Mouse (Mus musculus) lung, embryonic 14.5 days (tissue): ENCODE data around the gene Pdik1l. TPM values are rescaled to one million over a fixed set of nuclear protein-coding genes. Genes with fewer than 3 reads are reported as not detected.
A peak's percentile ranks its signal among the peaks of the same experiment; 100 is the strongest.

Experiments used
- ATAC-seq: fragments of 200-750 bp; cut with Nextera tagmentation; 2 replicates; pipeline ENCODE4 v1.8.0; 2017; ENCODE audit warnings: mild to moderate bottlenecking, moderate TSS enrichment, moderate library complexity; ENCODE audit not compliant: insufficient read depth
- DNase-seq: peaks from one replicate; pipeline ENCODE4 v3.0.0-alpha.2; 2015
- H3K27ac ChIP-seq: fragments of 300-500 bp; sonication (generic); 2 replicates; pipeline ENCODE4 v1.5.1; 2014; ENCODE audit warnings: low read depth, mild to moderate bottlenecking, moderate library complexity
- H3K27me3 ChIP-seq: fragments of 300-500 bp; sonication (generic); 2 replicates; pipeline ENCODE4 v1.6.1; 2014; ENCODE audit warnings: low read length, control low read depth; ENCODE audit not compliant: insufficient read depth
- H3K36me3 ChIP-seq: fragments of 300-500 bp; sonication (generic); 2 replicates; pipeline ENCODE4 v1.6.1; 2014; ENCODE audit warnings: control low read depth; ENCODE audit not compliant: insufficient read depth
- H3K4me1 ChIP-seq: fragments of 300-500 bp; sonication (generic); 2 replicates; pipeline ENCODE4 v1.6.1; 2014; ENCODE audit warnings: antibody characterized with exemption, control low read depth; ENCODE audit not compliant: insufficient read depth
- H3K4me2 ChIP-seq: fragments of 300-500 bp; sonication (generic); 2 replicates; pipeline ENCODE4 v1.6.1; 2014; ENCODE audit warnings: mild to moderate bottlenecking
- H3K4me3 ChIP-seq: fragments of 300-500 bp; sonication (generic); 2 replicates; pipeline ENCODE4 v1.5.1; 2014; ENCODE audit warnings: low read depth, low read length
- H3K9ac ChIP-seq: fragments of 300-500 bp; sonication (generic); 2 replicates; pipeline ENCODE4 v1.6.1; 2014
- H3K9me3 ChIP-seq: fragments of 300-500 bp; sonication (generic); 2 replicates; pipeline ENCODE4 v1.6.1; 2016; ENCODE audit warnings: low read depth, low read length, control low read depth
- CTCF ChIP-seq: IDR thresholded peaks from 2 replicates; pipeline ENCODE4 v1.5.1; 2016; ENCODE audit warnings: antibody characterized with exemption, low read depth
- WGBS: fragments of 180-500 bp; shearing (Covaris S2); extraction: QIAGEN DNeasy Blood & Tissue Kit; methylation state at CpG from one replicate; pipeline ENCODE4 v1.1.7; 2014; 5-methylcytosine and 5-hydroxymethylcytosine counted together
- polyA plus RNA-seq: library from polyadenylated mRNA; unstranded; fragments of >200 nt; fragmentation: Nextera tagmentation; extraction: Ambion mirVana; gene quantifications from 2 replicates; pipeline ENCODE4 v1.2.1, GENCODE M21; 2014

Pdik1l gene
- polyA plus RNA-seq, 1 experiment from 2014 or later, result 21.4 TPM

- Histone ChIP-seq H3K27me3 (peaks cover 63% of the 10 kb centered on the region), H3K4me1 (peaks cover 7% of the 10 kb centered on the region)
- DNase-seq, result peak; percentile 52
These were observed 37.4 kb downstream of the Pdik1l start for GRCm38 (mm10) chr4:134250116-134250929.

GRCm38 (mm10) chr4:134249651-134250050, 38.0 kb downstream of the Pdik1l start:
- H3K27me3 ChIP-seq, result peaks cover 63% of the 10 kb centered on the region

More at GRCm38 (mm10) chr4:134250116-134250929, 37.4 kb downstream of the Pdik1l start:
- TF ChIP-seq CTCF, result no peak
- Histone ChIP-seq H3K9ac (peak overlapping the region; percentile 63; the same call in 1 of the 2 replicates), H3K4me2 (peak overlapping the region; percentile 94), H3K36me3 (no peaks in the 10 kb centered on the region), H3K4me3 (peak overlapping the region; percentile 48), H3K27ac (no peak overlapping the region), H3K9me3 (no peaks in the 10 kb centered on the region)
- 15% methylated on average over 27 of the region's 27 CpGs for WGBS
- no peak for ATAC-seq

GRCm38 (mm10) chr4:134246719-134247258, 40.9 kb downstream of the Pdik1l start, which contains the start of gene Gm30191:
TSS of gene Gm30191 (plus strand) at chr4:134246935.
- WGBS, result 70% methylated on average over 7 of the region's 7 CpGs

More at GRCm38 (mm10) chr4:134249651-134250050, 38.0 kb downstream of the Pdik1l start:
- peak overlapping the region; percentile 94 for H3K4me2 ChIP-seq
- ATAC-seq, result peak; percentile 40
- H3K9me3 ChIP-seq, result no peaks in the 10 kb centered on the region
- DNase-seq, result peak; percentile 89
- TF ChIP-seq CTCF, result peak; percentile 83
- H3K9ac ChIP-seq, result peak overlapping the region; percentile 17
- peak overlapping the region; percentile 48 for H3K4me3 ChIP-seq
- under 1% methylated on average over 30 of the region's 30 CpGs for WGBS
- no peaks in the 10 kb centered on the region for H3K36me3 ChIP-seq
- no peak overlapping the region for H3K27ac ChIP-seq
- H3K4me1 ChIP-seq, result peaks cover 10% of the 10 kb centered on the region

GRCm38 (mm10) chr4:134246256-134246655, 41.4 kb downstream of the Pdik1l start:
- H3K9me3 ChIP-seq, result no peaks in the 10 kb centered on the region
- WGBS, result 45% methylated on average over 4 of the region's 4 CpGs
- H3K4me2 ChIP-seq, result no peak overlapping the region
- peaks cover 14% of the 10 kb centered on the region for H3K4me1 ChIP-seq
- no peak overlapping the region for H3K9ac ChIP-seq
- no peak overlapping the region for H3K27ac ChIP-seq
- H3K27me3 ChIP-seq, result peaks cover 36% of the 10 kb centered on the region
- no peak overlapping the region for H3K4me3 ChIP-seq
- ATAC-seq (no peak), DNase-seq (no peak)
- no peak for TF ChIP-seq CTCF
- H3K36me3 ChIP-seq, result no peaks in the 10 kb centered on the region

More at GRCm38 (mm10) chr4:134246719-134247258, 40.9 kb downstream of the Pdik1l start, which contains the start of gene Gm30191:
- H3K27me3 ChIP-seq, result peaks cover 42% of the 10 kb centered on the region
- peak within 1 kb of the TSS; percentile 84 for H3K4me3 ChIP-seq
- TF ChIP-seq CTCF, result no peak
- ATAC-seq (no peak), DNase-seq (no peak)
- no peaks in the 10 kb centered on the region for H3K9me3 ChIP-seq
- 0 out of 2 replicates have a peak within 1 kb of the TSS, but pooled peaks have one; percentile 1 for H3K9ac ChIP-seq
- no peak within 1 kb of the TSS for H3K27ac ChIP-seq
- H3K36me3 ChIP-seq, result no peaks in the 10 kb centered on the region
- peak within 1 kb of the TSS; percentile 93 for H3K4me2 ChIP-seq
- peaks cover 14% of the 10 kb centered on the region for H3K4me1 ChIP-seq

- Histone ChIP-seq H3K9ac (peak within 1 kb of the TSS; percentile 85), H3K36me3 (no peaks in the 10 kb centered on the region), H3K4me2 (peak within 1 kb of the TSS; percentile 93), H3K4me3 (peak within 1 kb of the TSS; percentile 84), H3K27ac (no peak within 1 kb of the TSS), H3K9me3 (no peaks in the 10 kb centered on the region), H3K27me3 (peaks cover 27% of the 10 kb centered on the region), H3K4me1 (peaks cover 7% of the 10 kb centered on the region)
- peak; percentile 85 for TF ChIP-seq CTCF
- peak; percentile 97 for DNase-seq
- ATAC-seq, result peak; percentile 81
- under 1% methylated on average over 60 of the region's 60 CpGs for WGBS
These were observed 42.4 kb downstream of the Pdik1l start, which contains the start of gene Zfp593 for GRCm38 (mm10) chr4:134245148-134245843. TSS of gene Zfp593 (minus strand) at chr4:134245592.

GRCm38 (mm10) chr4:134243516-134244250, 44.0 kb downstream of the Pdik1l start, which contains the start of gene E130218I03Rik:
TSS of gene E130218I03Rik (plus strand) at chr4:134243662.
- DNase-seq (no peak), ATAC-seq (no peak)
- Histone ChIP-seq H3K4me2 (peak within 1 kb of the TSS; percentile 93), H3K9ac (no peak within 1 kb of the TSS), H3K27ac (no peak within 1 kb of the TSS), H3K4me3 (peak within 1 kb of the TSS; percentile 84), H3K27me3 (peaks cover 14% of the 10 kb centered on the region), H3K4me1 (peaks cover 7% of the 10 kb centered on the region), H3K9me3 (no peaks in the 10 kb centered on the region), H3K36me3 (no peaks in the 10 kb centered on the region)
- WGBS, result 89% methylated on average over 17 of the region's 17 CpGs
- TF ChIP-seq CTCF, result no peak
